Mouse (Mus musculus) olfactory bulb, adult 2 months (tissue): Measurements from ENCODE around the gene Foxc2. TPM values are rescaled to one million over a fixed set of nuclear protein-coding genes. Genes with fewer than 3 reads are reported as not detected.

Experiments
- H3K27ac ChIP-seq: fragments of 200-500 bp; 2 replicates; pipeline ENCODE4 v1.5.1; 2012; ENCODE audit warnings: low read depth, low read length; ENCODE audit not compliant: insufficient read depth
- H3K4me1 ChIP-seq: fragments of 200-500 bp; 2 replicates; pipeline ENCODE4 v1.6.1; 2012; ENCODE audit warnings: low read length; ENCODE audit not compliant: control insufficient read depth, insufficient read depth
- H3K4me3 ChIP-seq: fragments of 200-500 bp; 2 replicates; pipeline ENCODE4 v1.5.1; 2012; ENCODE audit warnings: mild to moderate bottlenecking, low read depth, low read length, moderate library complexity; ENCODE audit not compliant: insufficient read depth
- CTCF ChIP-seq: fragments of 200-500 bp; IDR thresholded peaks from 2 replicates; pipeline ENCODE4 v1.5.1; 2012; ENCODE audit warnings: low read depth, mild to moderate bottlenecking, low read length, moderate library complexity; ENCODE audit not compliant: insufficient read depth
- POLR2A ChIP-seq: fragments of 200-500 bp; IDR thresholded peaks from 2 replicates; pipeline ENCODE4 v1.6.1; 2012; ENCODE audit warnings: mild to moderate bottlenecking, low read depth, low read length, moderate library complexity; ENCODE audit not compliant: insufficient read depth
- WGBS: fragments of 180-500 bp; shearing (Covaris S2); methylation state at CpG from one replicate; pipeline ENCODE4 v1.1.7; 2018; 5-methylcytosine and 5-hydroxymethylcytosine counted together
- polyA plus RNA-seq: library from polyadenylated mRNA; stranded (reverse); fragments of >200 nt; gene quantifications from 2 replicates; pipeline ENCODE4 v1.2.4, GENCODE M21; 2012; ENCODE audit warnings: low replicate concordance; ENCODE audit not compliant: missing spikeins, insufficient read depth, insufficient read length

Gene Foxc2
- polyA plus RNA-seq, 1 experiment = not detected

GRCm38 (mm10) chr8:121158812-121159211 lies 42.8 kb downstream of the Foxc2 start:
- Histone ChIP-seq H3K4me1 (no peaks in the 10 kb centered on the region; the same call in 1 of the 2 replicates), H3K27ac (no peak overlapping the region), H3K4me3 (no peak overlapping the region)
- WGBS = 85% methylated on average over 13 of the region's 13 CpGs
- TF ChIP-seq POLR2A (no peak), CTCF (no peak)

- H3K4me1 ChIP-seq = peaks cover 5% of the 10 kb centered on the region
- TF ChIP-seq CTCF (no peak), POLR2A (no peak)
- 96% methylated on average over 5 of the region's 5 CpGs for WGBS
Measured at GRCm38 (mm10) chr8:121161437-121161836, 45.5 kb downstream of the Foxc2 start.

GRCm38 (mm10) chr8:121162413-121162812 lies 46.4 kb downstream of the Foxc2 start:
- H3K4me1 ChIP-seq = peaks cover 5% of the 10 kb centered on the region
- WGBS = 83% methylated on average over 4 of the region's 4 CpGs
- H3K4me3 ChIP-seq = no peak overlapping the region
- no peak overlapping the region for H3K27ac ChIP-seq
- TF ChIP-seq POLR2A (no peak), CTCF (no peak)

More at GRCm38 (mm10) chr8:121161437-121161836, 45.5 kb downstream of the Foxc2 start:
- no peak overlapping the region for H3K27ac ChIP-seq
- no peak overlapping the region for H3K4me3 ChIP-seq

- H3K4me3 ChIP-seq = no peak overlapping the region
- WGBS = 80% methylated on average over 11 of the region's 11 CpGs
- H3K4me1 ChIP-seq = peaks cover 5% of the 10 kb centered on the region
- no peak overlapping the region for H3K27ac ChIP-seq
- TF ChIP-seq POLR2A (no peak), CTCF (no peak)
Measured at GRCm38 (mm10) chr8:121162906-121163695, 47.1 kb downstream of the Foxc2 start.

GRCm38 (mm10) chr8:121164017-121164469 lies 48.1 kb downstream of the Foxc2 start:
- TF ChIP-seq POLR2A = no peak
- no peak for TF ChIP-seq CTCF
- WGBS = 40% methylated on average over 8 of the region's 8 CpGs
- H3K27ac ChIP-seq = no peak overlapping the region

GRCm38 (mm10) chr8:121168033-121168432 lies 52.1 kb downstream of the Foxc2 start:
- peaks cover 8% of the 10 kb centered on the region; the same call in 1 of the 2 replicates for H3K4me1 ChIP-seq
- TF ChIP-seq CTCF (no peak), POLR2A (no peak)
- 86% methylated on average over 5 of the region's 5 CpGs for WGBS

More at GRCm38 (mm10) chr8:121164017-121164469, 48.1 kb downstream of the Foxc2 start:
- H3K4me1 ChIP-seq = peaks cover 5% of the 10 kb centered on the region
- no peak overlapping the region for H3K4me3 ChIP-seq

More at GRCm38 (mm10) chr8:121168033-121168432, 52.1 kb downstream of the Foxc2 start:
- Histone ChIP-seq H3K27ac (no peak overlapping the region), H3K4me3 (no peak overlapping the region)

Other genes with a start within 250 kb of the Foxc2 start
- gene Foxf1, start 31.8 kb upstream of the Foxc2 start, polyA plus RNA-seq = not detected in 2 replicates
- gene Mthfsd, start 7.8 kb upstream of the Foxc2 start, polyA plus RNA-seq = not detected in 2 replicates
- not detected in 2 replicates for gene Foxl1, start 11.8 kb downstream of the Foxc2 start, polyA plus RNA-seq